Mouse (Mus musculus) brain, embryonic 14.5 days (tissue): Measurements from ENCODE around the gene Sept1. TPM values are rescaled to one million over a fixed set of nuclear protein-coding genes. Genes with fewer than 3 reads are reported as not detected.
"Not testable (repeated sequence)": the region's sequence is repeated elsewhere in the genome, so short reads cannot be mapped to it uniquely, and the experiment has no call there.

ENCODE experiments used
- DNase-seq: peaks from one replicate; pipeline ENCODE4 v3.0.0-alpha.2; 2011; ENCODE audit warnings: low read depth
- CTCF ChIP-seq: fragments of 200-500 bp; IDR thresholded peaks from 2 replicates; pipeline ENCODE4 v1.5.1; 2012; ENCODE audit warnings: inconsistent platforms, mild to moderate bottlenecking, moderate library complexity, borderline replicate concordance; ENCODE audit not compliant: insufficient read depth, insufficient read length; ENCODE audit errors: extremely low read depth
- POLR2A ChIP-seq: fragments of 200-500 bp; IDR thresholded peaks from 2 replicates; pipeline ENCODE4 v1.6.1; 2012; ENCODE audit warnings: mild to moderate bottlenecking, inconsistent platforms, borderline replicate concordance; ENCODE audit not compliant: poor library complexity, insufficient read depth, insufficient read length, severe bottlenecking; ENCODE audit errors: extremely low read depth
- polyA plus RNA-seq: library from polyadenylated mRNA; depleted of rRNA; stranded (reverse); fragments of >200 nt; gene quantifications from 2 replicates; pipeline ENCODE4 v1.2.3, GENCODE M21; 2012

Sept1 gene
- polyA plus RNA-seq, 1 experiment = 19.4 TPM

GRCm38 (mm10) chr7:127253341-127253740, 20.4 kb upstream of the Sept1 start:
- no peak for DNase-seq
- TF ChIP-seq POLR2A (no peak), CTCF (no peak)

- peak; percentile 48; the same call in 1 of the 2 replicates for TF ChIP-seq CTCF
- TF ChIP-seq POLR2A = no peak
- peak; percentile 38 for DNase-seq
Observed at GRCm38 (mm10) chr7:127252414-127252813, 19.5 kb upstream of the Sept1 start.

- not testable (repeated sequence) for DNase-seq
Observed at GRCm38 (mm10) chr7:127250511-127250910, 17.6 kb upstream of the Sept1 start.

- TF ChIP-seq POLR2A (no peak), CTCF (no peak)
- DNase-seq = no peak
Observed at GRCm38 (mm10) chr7:127244658-127245510, 12.0 kb upstream of the Sept1 start.

- TF ChIP-seq POLR2A (peak; percentile 87; the same call in 1 of the 2 replicates), CTCF (peak; percentile 9; the same call in 1 of the 2 replicates)
- peak; percentile 97 for DNase-seq
Observed at GRCm38 (mm10) chr7:127243870-127244657, 11.1 kb upstream of the Sept1 start, which contains the start of gene Zfp771. Gene Zfp771 (plus strand): TSS chr7:127244274.

- no peak for TF ChIP-seq CTCF
- TF ChIP-seq POLR2A = no peak
- DNase-seq = no peak
Observed at GRCm38 (mm10) chr7:127243361-127243867, 10.5 kb upstream of the Sept1 start.

GRCm38 (mm10) chr7:127234777-127235176, 1.8 kb upstream of the Sept1 start:
- no peak for DNase-seq
- no peak for TF ChIP-seq POLR2A
- no peak for TF ChIP-seq CTCF

GRCm38 (mm10) chr7:127233765-127234164, 835 bp upstream of the Sept1 start:
- DNase-seq = no peak
- TF ChIP-seq CTCF = no peak
- no peak for TF ChIP-seq POLR2A

- peak; percentile 77 for DNase-seq
- TF ChIP-seq CTCF = no peak
- no peak for TF ChIP-seq POLR2A
Observed at GRCm38 (mm10) chr7:127233368-127233749, 429 bp upstream of the Sept1 start.

- TF ChIP-seq POLR2A (no peak), CTCF (no peak)
- DNase-seq = peak; percentile 20
Observed at GRCm38 (mm10) chr7:127231826-127232621, 906 bp downstream of the Sept1 start.

GRCm38 (mm10) chr7:127231376-127231775, 1.6 kb downstream of the Sept1 start:
- no peak for DNase-seq
- TF ChIP-seq CTCF (no peak), POLR2A (no peak)
